Mouse (Mus musculus) embryonic fibroblast, embryonic 13.5 days (primary cell): ENCODE measurements around the gene Guca1b. TPM values are rescaled to one million over a fixed set of nuclear protein-coding genes. Genes with fewer than 3 reads are reported as not detected.

ENCODE experiments used
- H3K27ac ChIP-seq: 2 replicates; pipeline ENCODE4 v1.5.1; 2012; ENCODE audit warnings: low read length, control low read depth, inconsistent platforms; ENCODE audit not compliant: insufficient read depth
- H3K4me1 ChIP-seq: 2 replicates; pipeline ENCODE4 v1.6.1; 2011; ENCODE audit warnings: low read length; ENCODE audit not compliant: control insufficient read depth, insufficient read depth
- H3K4me3 ChIP-seq: 2 replicates; pipeline ENCODE4 v1.5.1; 2011; ENCODE audit warnings: mild to moderate bottlenecking, control low read depth, low read length; ENCODE audit not compliant: insufficient read depth
- CTCF ChIP-seq: IDR thresholded peaks from 2 replicates; pipeline ENCODE4 v1.5.1; 2011; ENCODE audit warnings: mild to moderate bottlenecking, control low read depth, low read length, moderate library complexity, borderline replicate concordance; ENCODE audit not compliant: insufficient read depth
- POLR2A ChIP-seq: IDR thresholded peaks from 2 replicates; pipeline ENCODE4 v1.6.1; 2011; ENCODE audit warnings: low read depth, mild to moderate bottlenecking, control low read depth, low read length, moderate library complexity
- polyA plus RNA-seq: library from polyadenylated mRNA; stranded (reverse); fragments of >200 nt; gene quantifications from 2 replicates; pipeline ENCODE4 v1.2.4, GENCODE M21; 2011; ENCODE audit warnings: low read depth; ENCODE audit not compliant: missing spikeins, insufficient read length

Gene Guca1b
- polyA plus RNA-seq, 1 experiment = 0.32 TPM

GRCm38 (mm10) chr17:47436156-47436906 is 51.1 kb downstream of the Guca1b start, which contains the start of gene AI661453:
AI661453 (plus strand) TSS chr17:47436615.
- Histone ChIP-seq H3K4me3 (peak within 1 kb of the TSS; percentile 32), H3K27ac (no peak within 1 kb of the TSS), H3K4me1 (0 out of 2 replicates have a peak, but pooled peaks cover 4% of the 10 kb centered on the region)
- TF ChIP-seq POLR2A (no peak), CTCF (no peak)

GRCm38 (mm10) chr17:47436907-47437547 is 51.8 kb downstream of the Guca1b start, which contains the start of gene 1700001C19Rik:
1700001C19Rik (minus strand) TSS chr17:47437376.
- TF ChIP-seq CTCF = no peak
- no peak for TF ChIP-seq POLR2A
- Histone ChIP-seq H3K4me3 (peak within 1 kb of the TSS; percentile 32), H3K27ac (no peak within 1 kb of the TSS), H3K4me1 (0 out of 2 replicates have a peak, but pooled peaks cover 4% of the 10 kb centered on the region)

- H3K4me3 ChIP-seq = no peak overlapping the region
- no peak for TF ChIP-seq POLR2A
- no peak for TF ChIP-seq CTCF
- H3K4me1 ChIP-seq = 0 out of 2 replicates have a peak, but pooled peaks cover 4% of the 10 kb centered on the region
- H3K27ac ChIP-seq = no peak overlapping the region
Observed at GRCm38 (mm10) chr17:47438611-47439010, 53.4 kb downstream of the Guca1b start.

GRCm38 (mm10) chr17:47439396-47440028 is 54.3 kb downstream of the Guca1b start:
- TF ChIP-seq POLR2A = no peak
- no peak for TF ChIP-seq CTCF
- Histone ChIP-seq H3K4me3 (no peak overlapping the region), H3K27ac (no peak overlapping the region), H3K4me1 (0 out of 2 replicates have a peak, but pooled peaks cover 4% of the 10 kb centered on the region)

GRCm38 (mm10) chr17:47440359-47440890 is 55.2 kb downstream of the Guca1b start:
- Histone ChIP-seq H3K27ac (no peak overlapping the region), H3K4me3 (no peak overlapping the region), H3K4me1 (0 out of 2 replicates have a peak, but pooled peaks cover 4% of the 10 kb centered on the region)
- TF ChIP-seq CTCF (no peak), POLR2A (no peak)

- Histone ChIP-seq H3K4me3 (no peak overlapping the region), H3K27ac (no peak overlapping the region), H3K4me1 (0 out of 2 replicates have a peak, but pooled peaks cover 4% of the 10 kb centered on the region)
- no peak for TF ChIP-seq CTCF
- TF ChIP-seq POLR2A = no peak
Observed at GRCm38 (mm10) chr17:47441296-47442051, 56.3 kb downstream of the Guca1b start.

- H3K27ac ChIP-seq = no peak overlapping the region
- H3K4me3 ChIP-seq = no peak overlapping the region
- H3K4me1 ChIP-seq = 0 out of 2 replicates have a peak, but pooled peaks cover 4% of the 10 kb centered on the region
- TF ChIP-seq CTCF (no peak), POLR2A (no peak)
Observed at GRCm38 (mm10) chr17:47442271-47442670, 57.1 kb downstream of the Guca1b start.

Other genes starting within 250 kb of the Guca1b start
- gene Mrps10, start 16.5 kb upstream of the Guca1b start, polyA plus RNA-seq = 51.8 and 54.7 TPM in 2 replicates
- 1.6 and 3.8 TPM in 2 replicates for gene Guca1a, start 15.2 kb downstream of the Guca1b start, polyA plus RNA-seq
- gene AI661453, start 51.2 kb downstream of the Guca1b start, polyA plus RNA-seq = 1.1 and 1.4 TPM in 2 replicates
- gene 1700001C19Rik, start 52.0 kb downstream of the Guca1b start, polyA plus RNA-seq = 0.82 TPM in 1 of 2 replicates, not detected in the other
- gene Taf8, start 116.9 kb downstream of the Guca1b start, polyA plus RNA-seq = 10.5 and 16.0 TPM in 2 replicates
- gene Ccnd3, start 119.7 kb downstream of the Guca1b start, polyA plus RNA-seq = 159 and 169 TPM in 2 replicates
- 11.6 and 17.0 TPM in 2 replicates for gene Bysl, start 226.1 kb downstream of the Guca1b start, polyA plus RNA-seq
- gene Med20, start 226.2 kb downstream of the Guca1b start, polyA plus RNA-seq = 27.2 and 28.9 TPM in 2 replicates
- gene Gm20517, start 226.2 kb downstream of the Guca1b start, polyA plus RNA-seq = 2.5 and 2.8 TPM in 2 replicates
- 7.2 and 8.8 TPM in 2 replicates for gene Usp49, start 245.3 kb downstream of the Guca1b start, polyA plus RNA-seq